Mouse (Mus musculus) kidney, embryonic 14.5 days (tissue): ENCODE data around the gene Zbtb16. TPM values are rescaled to one million over a fixed set of nuclear protein-coding genes. Genes with fewer than 3 reads are reported as not detected.

Experiments
- ATAC-seq: fragments of 200-750 bp; cut with Nextera tagmentation; 2 replicates; pipeline ENCODE4 v1.8.0; 2017; ENCODE audit warnings: moderate number of reproducible peaks, mild to moderate bottlenecking, moderate TSS enrichment, moderate library complexity; ENCODE audit not compliant: low FRiP score, low TSS enrichment
- H3K27ac ChIP-seq: fragments of 300-500 bp; sonication (generic); 2 replicates; pipeline ENCODE4 v1.5.1; 2014; ENCODE audit warnings: low read depth, mild to moderate bottlenecking, low read length, moderate library complexity, mixed read lengths
- H3K27me3 ChIP-seq: fragments of 300-500 bp; sonication (generic); 2 replicates; pipeline ENCODE4 v1.6.1; 2014; ENCODE audit warnings: mild to moderate bottlenecking, low read length; ENCODE audit not compliant: control insufficient read depth, insufficient read depth
- H3K36me3 ChIP-seq: fragments of 300-500 bp; sonication (generic); 2 replicates; pipeline ENCODE4 v1.6.1; 2014; ENCODE audit warnings: low read length, mixed read lengths; ENCODE audit not compliant: control insufficient read depth, insufficient read depth
- H3K4me1 ChIP-seq: fragments of 300-500 bp; sonication (generic); 2 replicates; pipeline ENCODE4 v1.6.1; 2014; ENCODE audit warnings: low read length, mixed read lengths; ENCODE audit not compliant: control insufficient read depth, insufficient read depth
- H3K4me2 ChIP-seq: fragments of 300-500 bp; sonication (generic); replicated peaks from 2 replicates; pipeline ENCODE4 v1.6.1; 2014; ENCODE audit warnings: low read depth, mild to moderate bottlenecking, low read length
- H3K4me3 ChIP-seq: fragments of 300-500 bp; sonication (generic); 2 replicates; pipeline ENCODE4 v1.5.1; 2014; ENCODE audit warnings: mild to moderate bottlenecking, low read length
- H3K9ac ChIP-seq: fragments of 300-500 bp; sonication (generic); 2 replicates; pipeline ENCODE4 v1.6.1; 2014; ENCODE audit warnings: low read depth, mild to moderate bottlenecking, low read length, moderate library complexity
- H3K9me3 ChIP-seq: fragments of 300-500 bp; sonication (generic); 2 replicates; pipeline ENCODE4 v1.6.1; 2016; ENCODE audit warnings: low read length; ENCODE audit not compliant: control insufficient read depth
- WGBS: fragments of 180-500 bp; shearing (Covaris S2); extraction: QIAGEN DNeasy Blood & Tissue Kit; methylation state at CpG from one replicate; pipeline ENCODE4 v1.1.7; 2014; 5-methylcytosine and 5-hydroxymethylcytosine counted together
- polyA plus RNA-seq: library from polyadenylated mRNA; unstranded; fragments of >200 nt; fragmentation: Nextera tagmentation; extraction: Ambion mirVana; gene quantifications from 2 replicates; pipeline ENCODE4 v1.2.1, GENCODE M21; 2014

Zbtb16 gene
- polyA plus RNA-seq, 1 experiment from 2014 or later = 0.49 TPM

GRCm38 (mm10) chr9:48798044-48798443 lies 38.0 kb downstream of the Zbtb16 start:
- no peak for ATAC-seq
- Histone ChIP-seq H3K4me3 (no peak overlapping the region), H3K9ac (no peak overlapping the region), H3K27me3 (no peaks in the 10 kb centered on the region), H3K36me3 (no peaks in the 10 kb centered on the region), H3K4me1 (0 out of 2 replicates have a peak, but pooled peaks cover 4% of the 10 kb centered on the region), H3K4me2 (no peak overlapping the region), H3K27ac (no peak overlapping the region), H3K9me3 (no peaks in the 10 kb centered on the region)
- WGBS = 91% methylated on average over 6 of the region's 6 CpGs

GRCm38 (mm10) chr9:48796267-48796822 lies 39.7 kb downstream of the Zbtb16 start:
- H3K4me2 ChIP-seq = no peak overlapping the region
- no peak overlapping the region for H3K4me3 ChIP-seq
- WGBS = 43% methylated on average over 11 of the region's 11 CpGs

GRCm38 (mm10) chr9:48795740-48796139 lies 40.3 kb downstream of the Zbtb16 start:
- H3K27ac ChIP-seq = no peak overlapping the region

More at GRCm38 (mm10) chr9:48796267-48796822, 39.7 kb downstream of the Zbtb16 start:
- H3K27ac ChIP-seq = no peak overlapping the region
- H3K27me3 ChIP-seq = no peaks in the 10 kb centered on the region
- H3K4me1 ChIP-seq = 0 out of 2 replicates have a peak, but pooled peaks cover 4% of the 10 kb centered on the region
- ATAC-seq = no peak
- H3K36me3 ChIP-seq = no peaks in the 10 kb centered on the region
- no peak overlapping the region for H3K9ac ChIP-seq
- H3K9me3 ChIP-seq = no peaks in the 10 kb centered on the region

GRCm38 (mm10) chr9:48795095-48795494 lies 40.9 kb downstream of the Zbtb16 start:
- H3K27ac ChIP-seq = no peak overlapping the region
- ATAC-seq = no peak
- H3K9ac ChIP-seq = no peak overlapping the region
- no peaks in the 10 kb centered on the region for H3K9me3 ChIP-seq
- H3K4me2 ChIP-seq = no peak overlapping the region
- no peaks in the 10 kb centered on the region for H3K27me3 ChIP-seq
- no peaks in the 10 kb centered on the region for H3K36me3 ChIP-seq
- H3K4me3 ChIP-seq = no peak overlapping the region
- H3K4me1 ChIP-seq = 0 out of 2 replicates have a peak, but pooled peaks cover 4% of the 10 kb centered on the region
- 26% methylated on average over 8 of the region's 8 CpGs for WGBS

More at GRCm38 (mm10) chr9:48795740-48796139, 40.3 kb downstream of the Zbtb16 start:
- no peak overlapping the region for H3K9ac ChIP-seq
- no peak for ATAC-seq
- 0 out of 2 replicates have a peak, but pooled peaks cover 4% of the 10 kb centered on the region for H3K4me1 ChIP-seq
- no peaks in the 10 kb centered on the region for H3K27me3 ChIP-seq
- H3K36me3 ChIP-seq = no peaks in the 10 kb centered on the region
- no peak overlapping the region for H3K4me3 ChIP-seq
- no peaks in the 10 kb centered on the region for H3K9me3 ChIP-seq
- no peak overlapping the region for H3K4me2 ChIP-seq
- WGBS = 67% methylated on average over 10 of the region's 10 CpGs

GRCm38 (mm10) chr9:48794463-48794862 lies 41.6 kb downstream of the Zbtb16 start:
- no peak overlapping the region for H3K9ac ChIP-seq
- 53% methylated on average over 2 of the region's 2 CpGs for WGBS
- H3K4me3 ChIP-seq = no peak overlapping the region
- H3K27me3 ChIP-seq = no peaks in the 10 kb centered on the region
- no peak for ATAC-seq
- H3K36me3 ChIP-seq = no peaks in the 10 kb centered on the region
- H3K4me1 ChIP-seq = 0 out of 2 replicates have a peak, but pooled peaks cover 4% of the 10 kb centered on the region
- H3K4me2 ChIP-seq = no peak overlapping the region
- H3K9me3 ChIP-seq = no peaks in the 10 kb centered on the region
- no peak overlapping the region for H3K27ac ChIP-seq

- WGBS = 47% methylated on average over 4 of the region's 4 CpGs
- H3K36me3 ChIP-seq = no peaks in the 10 kb centered on the region
- H3K27me3 ChIP-seq = no peaks in the 10 kb centered on the region
- H3K4me1 ChIP-seq = 0 out of 2 replicates have a peak, but pooled peaks cover 4% of the 10 kb centered on the region
- H3K9ac ChIP-seq = no peak overlapping the region
- no peak overlapping the region for H3K4me2 ChIP-seq
- no peak overlapping the region for H3K4me3 ChIP-seq
- no peaks in the 10 kb centered on the region for H3K9me3 ChIP-seq
- H3K27ac ChIP-seq = no peak overlapping the region
- ATAC-seq = no peak
Measured at GRCm38 (mm10) chr9:48793638-48794188, 42.3 kb downstream of the Zbtb16 start.

GRCm38 (mm10) chr9:48790575-48790974 lies 45.4 kb downstream of the Zbtb16 start:
- no peaks in the 10 kb centered on the region for H3K36me3 ChIP-seq

GRCm38 (mm10) chr9:48787906-48788410 lies 48.1 kb downstream of the Zbtb16 start:
- Histone ChIP-seq H3K4me1 (no peaks in the 10 kb centered on the region), H3K9ac (no peak overlapping the region), H3K4me2 (no peak overlapping the region), H3K9me3 (no peaks in the 10 kb centered on the region), H3K27ac (no peak overlapping the region), H3K27me3 (peaks cover 2% of the 10 kb centered on the region; the same call in 1 of the 2 replicates), H3K36me3 (no peaks in the 10 kb centered on the region), H3K4me3 (no peak overlapping the region)
- no peak for ATAC-seq
- 70% methylated on average over 9 of the region's 9 CpGs for WGBS

More at GRCm38 (mm10) chr9:48790575-48790974, 45.4 kb downstream of the Zbtb16 start:
- no peak overlapping the region for H3K27ac ChIP-seq
- no peaks in the 10 kb centered on the region for H3K27me3 ChIP-seq
- H3K4me1 ChIP-seq = 0 out of 2 replicates have a peak, but pooled peaks cover 4% of the 10 kb centered on the region
- ATAC-seq = no peak
- 80% methylated on average over 10 of the region's 10 CpGs for WGBS
- H3K4me3 ChIP-seq = no peak overlapping the region
- H3K4me2 ChIP-seq = no peak overlapping the region
- no peaks in the 10 kb centered on the region for H3K9me3 ChIP-seq
- no peak overlapping the region for H3K9ac ChIP-seq

GRCm38 (mm10) chr9:48787321-48787720 lies 48.7 kb downstream of the Zbtb16 start:
- Histone ChIP-seq H3K27me3 (peaks cover 3% of the 10 kb centered on the region; the same call in 1 of the 2 replicates), H3K27ac (no peak overlapping the region), H3K4me3 (no peak overlapping the region), H3K36me3 (no peaks in the 10 kb centered on the region), H3K4me1 (no peaks in the 10 kb centered on the region), H3K4me2 (no peak overlapping the region), H3K9me3 (no peaks in the 10 kb centered on the region), H3K9ac (no peak overlapping the region)
- no peak for ATAC-seq
- 31% methylated on average over 1 of the region's 1 CpGs for WGBS
